Mouse (Mus musculus): ENCODE results near the gene Grcc10. TPM values are rescaled to one million over a fixed set of nuclear protein-coding genes. Genes with fewer than 3 reads are reported as not detected.

Gene Grcc10
- polyA plus RNA-seq, 1 experiment from 2014 or later = 676 TPM

GRCm38 (mm10) chr6:124755831-124756595 is 14.8 kb upstream of the Grcc10 start, which contains the start of the genes Gm45234 and Atn1:
Gm45234 (minus strand) TSS chr6:124756021.
Atn1 (minus strand) TSS chr6:124756524.
- H3K27me3 ChIP-seq = no peaks in the 10 kb centered on the region
- peak; percentile 51 for ATAC-seq (replicated peaks)
- H3K27ac ChIP-seq (replicated peaks) = peak within 1 kb of the TSS; percentile 96
- H3K9me3 ChIP-seq = no peaks in the 10 kb centered on the region
- H3K4me3 ChIP-seq = peak within 1 kb of the TSS; percentile 65
- under 1% methylated on average over 55 of the region's 100 CpGs for WGBS
- peaks cover 47% of the 10 kb centered on the region for H3K4me1 ChIP-seq
- no peaks in the 10 kb centered on the region for H3K36me3 ChIP-seq
- peak within 1 kb of the TSS; percentile 68 for H3K4me2 ChIP-seq (replicated peaks)
- peak within 1 kb of the TSS; percentile 88 for H3K9ac ChIP-seq (replicated peaks)

- ATAC-seq (replicated peaks) = no peak
- Histone ChIP-seq H3K27ac (replicated peaks) (peak overlapping the region; percentile 96), H3K27me3 (no peaks in the 10 kb centered on the region), H3K36me3 (no peaks in the 10 kb centered on the region), H3K9me3 (no peaks in the 10 kb centered on the region), H3K4me1 (peaks cover 47% of the 10 kb centered on the region), H3K4me3 (peak overlapping the region; percentile 65), H3K9ac (replicated peaks) (peak overlapping the region; percentile 88), H3K4me2 (replicated peaks) (peak overlapping the region; percentile 68)
- WGBS = 0% methylated on average over 3 of the region's 3 CpGs
Observed at GRCm38 (mm10) chr6:124755306-124755705, 14.1 kb upstream of the Grcc10 start.

- no peak overlapping the region for H3K4me3 ChIP-seq
- no peak for ATAC-seq (replicated peaks)
- WGBS = 95% methylated on average over 2 of the region's 2 CpGs
- peaks cover 7% of the 10 kb centered on the region; the same call in 1 of the 2 replicates for H3K36me3 ChIP-seq
- peaks cover 47% of the 10 kb centered on the region for H3K4me1 ChIP-seq
- no peak overlapping the region for H3K4me2 ChIP-seq (replicated peaks)
- no peak overlapping the region for H3K27ac ChIP-seq (replicated peaks)
- H3K9ac ChIP-seq (replicated peaks) = no peak overlapping the region
- no peaks in the 10 kb centered on the region for H3K27me3 ChIP-seq
- H3K9me3 ChIP-seq = no peaks in the 10 kb centered on the region
Observed at GRCm38 (mm10) chr6:124753861-124754260, 12.7 kb upstream of the Grcc10 start.

- no peak overlapping the region for H3K4me3 ChIP-seq
- no peak overlapping the region for H3K27ac ChIP-seq (replicated peaks)
- H3K9ac ChIP-seq (replicated peaks) = no peak overlapping the region
- no peak for ATAC-seq (replicated peaks)
- H3K4me1 ChIP-seq = peaks cover 38% of the 10 kb centered on the region
- H3K4me2 ChIP-seq (replicated peaks) = no peak overlapping the region
- H3K36me3 ChIP-seq = peaks cover 24% of the 10 kb centered on the region
- H3K27me3 ChIP-seq = no peaks in the 10 kb centered on the region
- WGBS = 88% methylated on average over 8 of the region's 8 CpGs
- no peaks in the 10 kb centered on the region for H3K9me3 ChIP-seq
Observed at GRCm38 (mm10) chr6:124750405-124750804, 9.2 kb upstream of the Grcc10 start.

- Histone ChIP-seq H3K9ac (replicated peaks) (no peak overlapping the region), H3K27ac (replicated peaks) (peak overlapping the region; percentile 91), H3K4me3 (peak overlapping the region; percentile 57; the same call in 1 of the 2 replicates), H3K36me3 (peaks cover 40% of the 10 kb centered on the region), H3K4me1 (peaks cover 24% of the 10 kb centered on the region), H3K9me3 (no peaks in the 10 kb centered on the region), H3K4me2 (replicated peaks) (peak overlapping the region; percentile 97), H3K27me3 (no peaks in the 10 kb centered on the region)
- ATAC-seq (replicated peaks) = no peak; the same call in 1 of the 2 replicates
- 89% methylated on average over 7 of the region's 7 CpGs for WGBS
Observed at GRCm38 (mm10) chr6:124746654-124747632, 5.8 kb upstream of the Grcc10 start.

- ATAC-seq (replicated peaks) = peak; percentile 4; the same call in 1 of the 2 replicates
- WGBS = 18% methylated on average over 8 of the region's 8 CpGs
- H3K27ac ChIP-seq (replicated peaks) = peak overlapping the region; percentile 91
- H3K4me1 ChIP-seq = peaks cover 29% of the 10 kb centered on the region
- H3K4me3 ChIP-seq = peak overlapping the region; percentile 57
- no peaks in the 10 kb centered on the region for H3K27me3 ChIP-seq
- H3K36me3 ChIP-seq = peaks cover 40% of the 10 kb centered on the region
- no peaks in the 10 kb centered on the region for H3K9me3 ChIP-seq
- H3K9ac ChIP-seq (replicated peaks) = peak overlapping the region; percentile 85
- peak overlapping the region; percentile 97 for H3K4me2 ChIP-seq (replicated peaks)
Observed at GRCm38 (mm10) chr6:124746296-124746605, 5.1 kb upstream of the Grcc10 start.

GRCm38 (mm10) chr6:124745490-124746295 is 4.5 kb upstream of the Grcc10 start:
- no peaks in the 10 kb centered on the region for H3K9me3 ChIP-seq
- peak; percentile 84 for ATAC-seq (replicated peaks)
- under 1% methylated on average over 85 of the region's 85 CpGs for WGBS
- peak overlapping the region; percentile 85 for H3K9ac ChIP-seq (replicated peaks)
- H3K27me3 ChIP-seq = no peaks in the 10 kb centered on the region
- peak overlapping the region; percentile 91 for H3K27ac ChIP-seq (replicated peaks)
- peaks cover 40% of the 10 kb centered on the region for H3K36me3 ChIP-seq
- H3K4me3 ChIP-seq = peak overlapping the region; percentile 57
- H3K4me2 ChIP-seq (replicated peaks) = peak overlapping the region; percentile 97
- peaks cover 29% of the 10 kb centered on the region for H3K4me1 ChIP-seq

GRCm38 (mm10) chr6:124744755-124745321 is 3.7 kb upstream of the Grcc10 start:
- Histone ChIP-seq H3K9me3 (no peaks in the 10 kb centered on the region), H3K4me1 (peaks cover 32% of the 10 kb centered on the region), H3K36me3 (peaks cover 40% of the 10 kb centered on the region), H3K4me2 (replicated peaks) (peak overlapping the region; percentile 97), H3K27me3 (no peaks in the 10 kb centered on the region), H3K4me3 (peak overlapping the region; percentile 57), H3K27ac (replicated peaks) (peak overlapping the region; percentile 91), H3K9ac (replicated peaks) (peak overlapping the region; percentile 48)
- ATAC-seq (replicated peaks) = no peak
- WGBS = 73% methylated on average over 26 of the region's 26 CpGs

GRCm38 (mm10) chr6:124743647-124744046 is 2.5 kb upstream of the Grcc10 start:
- H3K36me3 ChIP-seq = peaks cover 33% of the 10 kb centered on the region
- H3K27me3 ChIP-seq = no peaks in the 10 kb centered on the region
- 94% methylated on average over 8 of the region's 8 CpGs for WGBS

GRCm38 (mm10) chr6:124742839-124743514 is 1.8 kb upstream of the Grcc10 start:
- no peak overlapping the region for H3K4me2 ChIP-seq (replicated peaks)
- no peak overlapping the region for H3K27ac ChIP-seq (replicated peaks)
- no peak for ATAC-seq (replicated peaks)
- H3K4me1 ChIP-seq = peaks cover 45% of the 10 kb centered on the region
- no peak overlapping the region for H3K4me3 ChIP-seq
- 89% methylated on average over 15 of the region's 15 CpGs for WGBS
- H3K9me3 ChIP-seq = no peaks in the 10 kb centered on the region
- no peaks in the 10 kb centered on the region for H3K27me3 ChIP-seq
- peaks cover 27% of the 10 kb centered on the region for H3K36me3 ChIP-seq
- no peak overlapping the region for H3K9ac ChIP-seq (replicated peaks)

More at GRCm38 (mm10) chr6:124743647-124744046, 2.5 kb upstream of the Grcc10 start:
- peaks cover 42% of the 10 kb centered on the region for H3K4me1 ChIP-seq
- no peak overlapping the region for H3K9ac ChIP-seq (replicated peaks)
- no peak for ATAC-seq (replicated peaks)
- no peak overlapping the region for H3K4me2 ChIP-seq (replicated peaks)
- no peaks in the 10 kb centered on the region for H3K9me3 ChIP-seq
- no peak overlapping the region for H3K4me3 ChIP-seq
- H3K27ac ChIP-seq (replicated peaks) = no peak overlapping the region
